Mouse (Mus musculus): ENCODE results near the gene Ilf2. TPM values are rescaled to one million over a fixed set of nuclear protein-coding genes. Genes with fewer than 3 reads are reported as not detected.

Ilf2 gene
- polyA plus RNA-seq, 1 experiment = 50.8 TPM

- Histone ChIP-seq H3K36me3 (ENCODE audit: control insufficient read depth, insufficient read depth, low read length) (peaks cover 44% of the 10 kb centered on the region), H3K4me3 (ENCODE audit: control insufficient read depth, insufficient read depth, low read length) (no peak overlapping the region), H3K4me1 (replicated peaks; ENCODE audit: control insufficient read depth, insufficient read depth, low read length) (0 out of 2 replicates have a peak, but pooled peaks cover 2% of the 10 kb centered on the region), H3K27me3 (ENCODE audit: control insufficient read depth, insufficient read depth, low read length) (no peaks in the 10 kb centered on the region), H3K27ac (ENCODE audit: control insufficient read depth, insufficient read depth, low read length) (no peak overlapping the region)
- 97% methylated on average over 6 of the region's 6 CpGs for WGBS
- TF ChIP-seq POLR2A (IDR thresholded peaks at IDR 0.05; ENCODE audit: control insufficient read depth, extremely low read depth, insufficient read depth, low read length, poor library complexity) (no peak), CTCF (IDR thresholded peaks at IDR 0.05; ENCODE audit: borderline replicate concordance, control insufficient read depth, extremely low read depth, insufficient read depth, low read length, poor library complexity) (no peak)
- DNase-seq = no peak
Observed at GRCm38 (mm10) chr3:90488576-90488975, 12.7 kb downstream of the Ilf2 start.

GRCm38 (mm10) chr3:90490696-90491256 is 14.8 kb downstream of the Ilf2 start, which contains the start of gene Snapin:
Gene Snapin (minus strand): TSS chr3:90491033.
- DNase-seq = peak; percentile 95
- TF ChIP-seq POLR2A (IDR thresholded peaks at IDR 0.05; ENCODE audit: control insufficient read depth, extremely low read depth, insufficient read depth, low read length, poor library complexity) = peak; percentile 62
- peak; percentile 91 for TF ChIP-seq CTCF (IDR thresholded peaks at IDR 0.05; ENCODE audit: borderline replicate concordance, control insufficient read depth, extremely low read depth, insufficient read depth, low read length, poor library complexity)
- H3K27ac ChIP-seq (ENCODE audit: control insufficient read depth, insufficient read depth, low read length) = no peak within 1 kb of the TSS
- no peaks in the 10 kb centered on the region for H3K27me3 ChIP-seq (ENCODE audit: control insufficient read depth, insufficient read depth, low read length)
- peaks cover 28% of the 10 kb centered on the region for H3K36me3 ChIP-seq (ENCODE audit: control insufficient read depth, insufficient read depth, low read length)
- WGBS = under 1% methylated on average over 37 of the region's 37 CpGs
- H3K4me3 ChIP-seq (ENCODE audit: control insufficient read depth, insufficient read depth, low read length) = peak within 1 kb of the TSS; percentile 94
- 0 out of 2 replicates have a peak, but pooled peaks cover 2% of the 10 kb centered on the region for H3K4me1 ChIP-seq (replicated peaks; ENCODE audit: control insufficient read depth, insufficient read depth, low read length)

- no peak overlapping the region for H3K4me3 ChIP-seq (ENCODE audit: control insufficient read depth, insufficient read depth, low read length)
- no peak overlapping the region for H3K27ac ChIP-seq (ENCODE audit: control insufficient read depth, insufficient read depth, low read length)
- H3K27me3 ChIP-seq (ENCODE audit: control insufficient read depth, insufficient read depth, low read length) = no peaks in the 10 kb centered on the region
- 35% methylated on average over 2 of the region's 2 CpGs for WGBS
- 0 out of 2 replicates have a peak, but pooled peaks cover 2% of the 10 kb centered on the region for H3K4me1 ChIP-seq (replicated peaks; ENCODE audit: control insufficient read depth, insufficient read depth, low read length)
- DNase-seq = peak; percentile 53
- TF ChIP-seq POLR2A (IDR thresholded peaks at IDR 0.05; ENCODE audit: control insufficient read depth, extremely low read depth, insufficient read depth, low read length, poor library complexity) = no peak
- TF ChIP-seq CTCF (IDR thresholded peaks at IDR 0.05; ENCODE audit: borderline replicate concordance, control insufficient read depth, extremely low read depth, insufficient read depth, low read length, poor library complexity) = no peak
- H3K36me3 ChIP-seq (ENCODE audit: control insufficient read depth, insufficient read depth, low read length) = peaks cover 27% of the 10 kb centered on the region
Observed at GRCm38 (mm10) chr3:90491350-90491749, 15.4 kb downstream of the Ilf2 start.

GRCm38 (mm10) chr3:90493831-90494540 is 18.1 kb downstream of the Ilf2 start:
- Histone ChIP-seq H3K36me3 (ENCODE audit: control insufficient read depth, insufficient read depth, low read length) (peaks cover 34% of the 10 kb centered on the region), H3K27me3 (ENCODE audit: control insufficient read depth, insufficient read depth, low read length) (no peaks in the 10 kb centered on the region), H3K4me3 (ENCODE audit: control insufficient read depth, insufficient read depth, low read length) (no peak overlapping the region), H3K27ac (ENCODE audit: control insufficient read depth, insufficient read depth, low read length) (no peak overlapping the region), H3K4me1 (replicated peaks; ENCODE audit: control insufficient read depth, insufficient read depth, low read length) (0 out of 2 replicates have a peak, but pooled peaks cover 2% of the 10 kb centered on the region)
- 90% methylated on average over 4 of the region's 4 CpGs for WGBS
- TF ChIP-seq CTCF (IDR thresholded peaks at IDR 0.05; ENCODE audit: borderline replicate concordance, control insufficient read depth, extremely low read depth, insufficient read depth, low read length, poor library complexity) (no peak), POLR2A (IDR thresholded peaks at IDR 0.05; ENCODE audit: control insufficient read depth, extremely low read depth, insufficient read depth, low read length, poor library complexity) (no peak)
- DNase-seq = no peak

GRCm38 (mm10) chr3:90495850-90496525 is 20.1 kb downstream of the Ilf2 start:
- Histone ChIP-seq H3K36me3 (ENCODE audit: control insufficient read depth, insufficient read depth, low read length) (peaks cover 51% of the 10 kb centered on the region), H3K4me1 (replicated peaks; ENCODE audit: control insufficient read depth, insufficient read depth, low read length) (no peaks in the 10 kb centered on the region), H3K27ac (ENCODE audit: control insufficient read depth, insufficient read depth, low read length) (no peak overlapping the region), H3K27me3 (ENCODE audit: control insufficient read depth, insufficient read depth, low read length) (no peaks in the 10 kb centered on the region), H3K4me3 (ENCODE audit: control insufficient read depth, insufficient read depth, low read length) (no peak overlapping the region)
- WGBS = 97% methylated on average over 7 of the region's 7 CpGs
- no peak for TF ChIP-seq POLR2A (IDR thresholded peaks at IDR 0.05; ENCODE audit: control insufficient read depth, extremely low read depth, insufficient read depth, low read length, poor library complexity)
- no peak for TF ChIP-seq CTCF (IDR thresholded peaks at IDR 0.05; ENCODE audit: borderline replicate concordance, control insufficient read depth, extremely low read depth, insufficient read depth, low read length, poor library complexity)
- DNase-seq = no peak

- TF ChIP-seq CTCF (IDR thresholded peaks at IDR 0.05; ENCODE audit: borderline replicate concordance, control insufficient read depth, extremely low read depth, insufficient read depth, low read length, poor library complexity) (no peak), POLR2A (IDR thresholded peaks at IDR 0.05; ENCODE audit: control insufficient read depth, extremely low read depth, insufficient read depth, low read length, poor library complexity) (no peak)
- no peak for DNase-seq
- Histone ChIP-seq H3K4me1 (replicated peaks; ENCODE audit: control insufficient read depth, insufficient read depth, low read length) (no peaks in the 10 kb centered on the region), H3K27me3 (ENCODE audit: control insufficient read depth, insufficient read depth, low read length) (no peaks in the 10 kb centered on the region), H3K27ac (ENCODE audit: control insufficient read depth, insufficient read depth, low read length) (no peak overlapping the region), H3K36me3 (ENCODE audit: control insufficient read depth, insufficient read depth, low read length) (peaks cover 67% of the 10 kb centered on the region), H3K4me3 (ENCODE audit: control insufficient read depth, insufficient read depth, low read length) (no peak overlapping the region)
Observed at GRCm38 (mm10) chr3:90497597-90497996, 21.7 kb downstream of the Ilf2 start.
